Mouse (Mus musculus) heart, adult 18-20 months (tissue): Measurements from ENCODE around the gene Nyap1. TPM values are rescaled to one million over a fixed set of nuclear protein-coding genes. Genes with fewer than 3 reads are reported as not detected.

Experiments used
- DNase-seq, 2 experiments: peaks; one replicate each; pipeline ENCODE4 v3.0.0; 2021 to 2022; ENCODE audit warnings: mixed read lengths in 1 of 2
- long read RNA-seq, 2 experiments: library from polyadenylated mRNA; stranded (forward); transcript quantifications; one replicate each; pipeline ENCODE4 v2.0.0; 2021
- total RNA-seq, 2 experiments: library from RNA; stranded (reverse); gene quantifications; 2 replicates each; pipeline ENCODE4 v1.2.3; 2021

Gene Nyap1
- 1 to 10 TPM in 1 of 2 experiments, under 1 TPM in 1; 0.79 to 1.1 TPM for total RNA-seq
- long read RNA-seq, experiment 1, partial matches to known transcripts = 0 of 1 reads
- long read RNA-seq, experiment 1, other reads (novel, unspliced or antisense) = 1 of 1 reads
- long read RNA-seq, experiment 2 = 0 reads

DNA sequence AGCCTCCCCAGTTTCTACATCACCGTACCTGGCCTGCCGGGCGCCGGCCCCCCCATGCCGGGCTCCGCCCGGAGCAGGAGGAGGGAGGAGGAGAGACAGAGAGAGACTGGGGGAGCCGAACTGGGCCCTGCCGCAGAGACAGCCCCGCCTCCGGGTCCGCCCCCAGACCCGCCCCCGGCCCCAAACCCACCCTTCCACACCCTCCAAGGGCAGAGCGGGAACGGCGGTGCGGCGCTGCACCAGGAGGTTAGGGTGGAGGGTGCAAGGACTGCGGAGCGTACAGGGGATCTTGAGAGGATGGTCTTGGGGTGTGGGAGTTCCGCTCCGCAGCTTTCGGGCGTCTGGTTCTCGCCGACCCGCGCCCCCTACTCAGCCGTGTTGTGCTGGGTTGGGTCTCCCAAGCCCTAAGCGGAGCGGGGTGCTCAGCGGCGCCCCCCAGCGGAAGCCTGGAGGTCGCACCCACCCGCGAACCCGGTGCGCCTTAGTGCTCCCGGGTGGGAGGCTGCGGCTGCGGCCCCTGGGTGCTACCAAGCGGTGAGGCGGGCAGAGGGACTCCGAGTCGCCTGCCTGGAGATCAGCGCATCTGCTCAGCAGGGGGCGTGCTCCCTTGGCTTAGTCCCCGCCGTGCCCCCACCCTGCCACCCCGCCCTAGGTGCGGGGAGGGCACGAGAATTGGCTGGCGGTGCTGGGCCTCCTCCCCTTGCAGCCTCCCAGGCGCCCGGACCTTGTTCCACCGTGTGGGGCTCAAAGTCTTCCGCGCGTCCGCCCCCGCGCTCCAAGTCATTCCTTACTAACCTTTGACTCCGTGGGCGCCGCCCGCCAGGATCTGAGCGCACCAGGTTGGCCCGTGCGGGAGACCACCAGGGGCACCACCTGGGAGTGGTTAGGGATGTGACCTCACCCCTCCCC lies at the start of gene Nyap1:
Gene Nyap1 (minus strand): TSS at position 585 of the 909 bp plus-strand sequence.
- peak; percentile 75 to 87 for DNase-seq

DNA sequence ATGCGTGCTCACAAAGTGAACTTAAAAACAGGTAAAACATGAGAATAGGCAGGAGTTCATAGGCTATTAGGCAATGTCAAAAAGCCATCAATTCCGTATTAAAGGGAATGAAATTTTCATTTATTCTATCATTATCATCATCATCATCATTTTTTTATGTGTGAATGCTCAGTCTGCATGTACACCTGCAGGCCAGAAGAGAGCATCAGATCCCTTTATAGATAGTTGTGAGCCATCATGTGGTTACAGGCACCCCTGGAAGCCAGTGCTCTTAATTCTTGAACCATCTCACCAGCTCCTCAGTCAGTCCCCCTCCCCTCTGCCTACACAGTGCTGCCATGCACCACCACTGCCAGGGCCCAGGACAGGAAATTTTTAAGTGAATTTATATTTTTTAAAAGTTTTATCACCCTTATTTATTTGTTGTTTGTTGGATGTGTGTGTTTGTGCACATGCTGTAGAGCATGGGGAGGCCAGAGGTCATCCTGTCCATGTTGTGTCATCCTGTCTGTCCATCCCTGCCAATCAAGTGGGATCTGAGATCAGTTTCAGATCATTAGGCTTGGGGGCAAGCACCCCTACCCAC lies 47.6 kb upstream of the Nyap1 start:
- no peak for DNase-seq

DNA sequence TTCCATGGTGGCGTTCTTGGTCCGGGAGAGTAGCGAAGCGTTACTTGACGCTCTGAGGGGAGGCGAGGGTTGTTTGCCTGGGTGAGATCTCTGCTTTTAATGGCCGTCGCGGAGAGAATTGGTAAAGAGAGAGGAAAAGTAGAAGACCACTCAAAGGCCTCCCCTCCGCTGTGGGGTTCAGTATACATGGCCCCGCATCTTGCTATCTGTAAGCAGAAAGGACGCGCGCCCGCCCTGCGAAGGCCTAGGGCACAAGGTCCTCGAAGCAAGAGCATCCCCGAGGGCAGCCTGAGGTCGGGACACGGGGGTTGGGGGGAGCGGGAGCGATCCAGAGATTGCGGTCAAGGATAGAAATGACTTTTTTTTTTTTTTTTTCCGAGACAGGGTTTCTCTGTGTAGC lies 46.8 kb upstream of the Nyap1 start:
- peak in 1 of 2 experiments; percentile 29 for DNase-seq

DNA sequence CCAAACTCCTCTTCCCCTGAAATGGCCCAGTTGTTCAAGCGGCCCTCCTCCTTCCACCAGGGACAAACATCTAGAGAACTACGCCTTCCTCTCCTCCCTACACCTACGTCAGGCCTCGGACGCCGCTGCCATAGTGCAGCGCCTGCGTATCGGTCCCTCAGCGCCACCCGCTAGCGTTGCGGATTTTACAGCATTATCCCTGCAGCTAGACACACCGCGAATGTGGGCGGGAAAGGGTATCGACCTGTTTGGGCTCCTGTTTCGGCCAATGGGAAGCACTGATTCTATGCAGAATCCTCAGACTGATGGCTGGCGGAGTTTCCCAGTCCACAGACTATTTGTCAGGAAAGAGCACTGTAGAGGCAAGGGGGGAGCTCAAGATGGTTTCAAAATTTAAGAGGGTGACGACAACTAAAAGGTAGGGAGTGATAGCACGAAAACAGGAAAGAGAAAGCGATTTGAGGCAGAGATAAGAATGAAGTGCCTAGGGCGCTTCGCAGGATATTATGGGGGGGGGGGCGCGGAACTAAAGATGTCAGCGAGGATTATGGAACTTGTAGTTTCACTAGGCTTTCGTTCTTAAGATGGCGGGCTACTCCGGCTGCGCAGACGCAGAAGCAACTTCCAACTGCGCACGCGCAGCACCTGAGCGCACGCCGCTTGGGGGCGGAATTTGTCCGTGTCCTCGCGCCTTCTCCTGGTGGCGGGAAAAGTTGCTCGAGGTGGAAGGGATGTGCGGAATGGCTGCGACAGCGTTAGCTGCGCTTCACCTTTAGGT lies 45.9 kb upstream of the Nyap1 start, which contains the start of the genes Mepce and Zcwpw1:
Gene Mepce (minus strand): TSS at position 505 of the 778 bp plus-strand sequence.
Gene Zcwpw1 (plus strand): TSS at position 648 of the 778 bp plus-strand sequence.
- peak; percentile 96 to 97 for DNase-seq

DNA sequence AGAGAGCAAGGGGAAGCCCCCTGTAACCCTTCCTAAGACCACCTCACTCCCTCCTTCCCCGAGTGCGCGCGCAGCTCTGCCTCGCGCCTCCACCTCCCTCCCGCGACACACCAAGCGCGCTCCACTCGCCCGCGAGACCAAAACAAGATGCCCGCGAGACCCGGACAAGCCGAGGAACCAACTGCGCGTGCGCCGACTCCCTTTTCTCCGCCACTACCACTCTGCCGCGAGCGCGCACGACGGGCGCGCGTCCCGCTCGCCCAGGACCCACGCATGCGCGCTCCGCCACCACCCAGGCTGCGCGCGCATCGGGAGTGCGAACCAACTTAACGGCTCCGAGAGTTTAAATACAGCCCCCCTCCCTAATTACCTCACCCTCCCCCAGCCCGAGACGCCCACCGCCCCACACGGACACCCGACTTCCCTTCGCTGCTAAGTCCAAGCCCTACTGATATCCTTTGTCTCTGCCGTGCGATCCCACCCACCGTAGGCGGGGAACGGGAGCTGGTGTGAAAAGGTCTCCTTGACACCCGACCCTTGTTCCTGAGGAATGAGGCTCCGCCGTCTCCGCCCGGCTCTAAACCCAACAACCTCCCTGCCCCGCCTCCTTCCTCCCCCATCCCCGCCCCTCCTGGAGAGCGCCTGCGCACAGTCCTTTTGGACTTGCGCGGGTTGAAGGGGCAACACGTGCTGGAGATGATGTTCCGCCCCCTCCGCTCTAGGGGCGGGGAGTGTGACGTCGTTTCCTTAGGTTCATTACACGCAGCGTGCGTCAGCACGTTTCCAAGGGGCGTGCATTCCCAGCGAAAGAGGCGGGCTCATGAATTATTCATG lies 44.9 kb upstream of the Nyap1 start:
- peak; percentile 99 for DNase-seq

DNA sequence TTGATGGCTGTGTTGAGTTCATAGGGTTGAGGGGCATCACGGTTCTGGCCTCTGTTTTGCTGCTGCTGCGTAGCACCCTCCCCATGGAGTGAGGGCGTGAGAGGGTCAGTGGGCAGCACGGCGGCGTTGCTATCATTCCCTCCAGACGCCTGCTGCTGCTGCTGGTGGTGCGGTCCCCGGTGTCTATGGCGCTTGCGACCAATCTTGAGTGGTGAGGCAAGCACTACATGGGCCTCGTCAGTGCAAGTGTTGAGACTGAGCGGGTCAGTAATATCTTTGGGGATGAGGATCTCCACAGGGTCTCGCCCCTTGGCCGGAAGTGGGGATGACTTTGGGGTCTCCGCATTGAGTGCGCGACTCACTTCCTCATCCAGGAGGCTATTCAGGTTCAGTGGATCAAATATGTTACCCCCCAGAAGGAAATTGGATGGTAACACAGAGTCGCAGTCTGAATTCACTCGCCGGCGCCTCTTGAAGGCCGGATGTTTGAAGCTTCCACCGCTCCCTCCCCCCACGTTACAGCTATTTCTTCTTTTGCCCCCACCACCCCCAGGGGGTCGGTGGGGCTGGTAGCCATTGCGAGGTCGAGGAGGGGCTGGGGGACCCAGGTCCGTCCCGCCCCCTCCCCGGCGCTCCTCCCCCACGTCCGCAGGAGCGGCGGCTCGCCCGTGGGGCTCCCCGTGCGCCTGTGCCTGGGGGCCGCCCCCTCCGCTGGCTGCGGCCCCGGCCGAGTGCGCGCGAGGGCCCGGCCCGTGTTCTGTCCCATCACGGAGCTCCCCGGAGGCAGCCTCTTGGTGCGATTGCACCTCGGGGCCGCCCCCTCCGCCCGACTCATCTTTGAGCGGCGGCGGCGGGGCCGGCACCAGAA lies 44.0 kb upstream of the Nyap1 start:
- DNase-seq = peak in 1 of 2 experiments; percentile 43

DNA sequence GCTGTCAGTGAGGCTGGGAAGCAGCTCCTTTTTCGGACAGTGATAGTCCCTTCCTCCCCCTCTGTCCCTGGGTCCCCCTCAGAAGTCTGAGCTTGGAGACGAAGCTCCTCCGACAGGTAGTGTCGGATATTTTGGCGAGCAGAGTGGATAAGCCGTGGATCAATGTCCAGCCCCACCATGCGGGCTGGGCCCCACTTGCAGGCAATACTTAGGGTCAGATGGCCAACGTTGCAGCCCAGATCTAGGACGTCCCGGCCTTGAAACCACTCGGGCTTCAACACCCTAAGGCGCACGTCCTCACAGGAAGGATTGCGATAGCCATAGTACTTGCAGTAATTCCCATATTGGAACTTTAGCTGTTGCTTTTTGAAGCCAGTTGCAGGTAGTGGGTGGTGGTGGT lies 43.1 kb upstream of the Nyap1 start:
- no peak for DNase-seq

DNA sequence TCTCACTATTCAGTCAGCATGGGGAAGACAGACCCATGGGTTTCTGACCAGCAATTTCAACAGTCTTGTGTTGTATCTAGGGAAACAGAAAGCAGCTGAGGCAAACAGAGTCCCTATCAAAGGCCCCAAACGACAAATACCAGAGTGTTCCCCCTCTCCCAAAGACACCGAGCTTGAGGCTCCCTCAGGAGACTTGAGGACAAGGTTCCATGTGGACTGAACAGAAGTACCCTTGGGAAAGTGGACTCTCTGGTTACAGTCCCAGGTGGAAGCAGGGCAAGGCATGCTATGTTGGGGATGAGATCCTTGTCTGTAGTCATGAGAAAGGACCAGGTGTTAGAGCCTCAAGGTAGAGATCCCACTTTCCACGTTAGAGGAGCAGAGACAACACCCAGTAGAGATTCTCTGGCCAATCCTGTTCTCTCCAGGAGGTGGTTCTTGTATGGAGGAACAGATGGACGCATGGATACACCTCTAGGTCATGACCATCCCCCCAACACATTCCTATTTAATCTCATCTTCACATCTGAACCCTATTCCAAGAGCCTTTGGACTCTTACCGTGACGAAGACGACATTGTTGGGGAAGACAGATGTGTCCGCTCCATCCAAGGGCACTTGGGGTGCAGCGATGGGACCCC lies 42.6 kb upstream of the Nyap1 start:
- DNase-seq = no peak

DNA sequence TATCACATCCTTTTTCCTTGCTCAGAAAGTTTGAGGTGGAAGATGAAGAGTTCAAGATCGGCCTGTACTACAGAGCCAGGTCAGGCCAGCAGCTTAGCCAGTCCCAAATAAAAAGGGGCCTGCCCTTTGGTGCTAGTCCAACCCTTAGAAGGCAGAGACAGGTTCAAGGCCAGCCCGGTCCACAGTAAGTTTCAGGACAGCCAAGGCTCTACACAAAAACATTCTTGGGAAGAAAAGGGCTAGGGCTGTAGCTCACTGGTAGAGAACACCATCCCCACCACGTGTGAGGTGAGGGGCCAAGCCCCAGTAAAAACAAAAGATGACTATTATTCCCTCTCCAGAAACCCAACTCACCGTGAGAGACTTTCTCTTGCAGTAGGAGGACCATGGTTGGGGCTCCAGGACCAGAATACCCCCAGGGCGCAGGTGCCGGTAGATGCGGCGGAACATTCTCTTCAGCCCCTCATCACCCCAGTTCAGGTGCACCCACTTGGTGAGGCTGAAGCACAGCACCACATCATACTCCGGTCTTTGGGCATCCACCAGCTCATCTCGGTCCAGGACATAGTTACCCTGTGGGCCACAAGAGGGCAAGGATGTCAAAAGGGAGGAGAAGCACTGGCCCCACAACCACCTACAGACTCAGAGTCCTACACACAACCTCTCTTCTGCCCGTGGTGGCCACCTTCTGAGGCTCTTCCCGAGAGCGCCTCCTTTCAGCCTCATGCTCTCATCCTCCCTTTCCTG lies 41.5 kb upstream of the Nyap1 start:
- DNase-seq = no peak

DNA sequence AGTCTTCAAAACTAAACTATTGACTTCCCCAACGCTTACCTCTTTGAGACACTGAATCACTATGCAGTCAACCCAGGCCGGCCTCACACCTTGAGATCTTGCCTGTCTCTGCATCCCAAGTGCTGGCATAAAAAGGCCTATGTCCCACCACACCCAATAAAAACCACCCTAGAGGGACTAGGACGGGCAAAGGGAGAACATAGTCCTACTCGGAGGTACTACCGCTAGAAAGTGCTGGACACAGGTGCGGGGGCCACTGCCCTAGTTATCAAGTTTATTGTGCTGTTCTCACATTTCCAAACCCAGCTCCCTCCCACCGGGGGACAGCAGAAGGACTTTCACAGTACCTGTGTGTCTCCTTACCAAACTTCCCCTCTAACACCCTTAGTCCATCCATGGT lies 40.3 kb upstream of the Nyap1 start:
- no peak for DNase-seq

DNA sequence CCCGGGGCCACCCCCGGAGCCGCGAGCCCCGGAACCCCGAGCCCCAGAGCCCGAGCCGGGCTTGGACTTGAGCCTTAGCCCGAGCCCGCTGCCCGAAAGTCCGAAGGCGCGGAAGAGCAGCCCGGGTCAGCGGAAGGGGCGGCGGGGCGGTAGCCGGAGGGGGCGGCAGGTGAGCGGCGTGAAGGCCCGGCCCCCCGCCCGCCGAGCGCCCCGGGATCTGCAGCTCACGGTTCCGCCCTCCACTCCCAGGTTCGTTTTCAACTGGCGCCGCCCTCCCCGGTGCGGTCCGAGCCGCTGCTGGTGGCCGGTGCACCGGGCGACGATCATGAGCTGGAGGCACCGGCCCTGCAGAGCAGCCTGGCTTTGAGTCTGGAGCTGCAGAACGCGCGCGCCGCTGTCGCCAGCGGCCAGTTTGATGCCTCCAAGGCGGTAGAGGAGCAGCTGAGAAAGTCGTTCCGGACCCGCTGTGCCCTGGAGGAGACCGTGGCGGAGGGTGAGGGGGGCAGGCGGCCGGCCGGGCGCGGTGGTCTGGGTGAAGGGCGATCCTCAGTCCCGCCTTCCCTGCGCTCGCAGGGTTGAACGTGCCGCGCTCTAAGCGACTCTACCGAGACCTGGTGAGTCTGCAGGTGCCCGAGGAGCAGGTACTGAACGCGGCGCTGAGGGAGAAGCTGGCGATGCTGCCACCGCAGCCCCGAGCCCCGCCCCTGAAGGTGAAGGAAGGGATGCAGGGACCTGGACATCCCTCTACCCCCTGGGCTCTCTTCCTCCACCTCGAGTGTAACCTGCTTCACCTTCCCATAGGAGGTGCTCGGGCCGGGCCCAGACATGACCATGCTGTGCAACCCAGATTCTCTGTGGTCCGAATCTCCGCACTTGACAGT lies 37.9 kb upstream of the Nyap1 start:
- DNase-seq = no peak

DNA sequence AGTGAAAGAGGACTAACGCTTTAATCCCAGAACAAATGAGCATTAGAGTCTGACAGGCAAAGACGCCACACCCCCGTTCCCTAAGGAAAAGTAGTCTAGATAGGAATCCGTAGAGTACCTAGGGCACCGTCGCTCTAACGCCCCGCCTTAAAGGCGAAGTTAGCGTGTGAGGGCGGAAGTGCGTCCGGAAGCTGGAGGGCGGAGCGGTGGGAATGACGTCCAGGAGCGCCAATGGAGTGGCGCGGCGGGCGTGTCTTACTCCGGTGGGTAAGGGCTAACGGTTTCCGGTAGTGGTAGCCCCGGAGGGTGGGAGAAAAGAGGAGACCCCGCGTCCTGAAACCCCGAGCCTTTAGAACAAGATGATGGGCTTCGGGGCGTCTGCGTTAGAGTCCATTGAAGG lies 37.2 kb upstream of the Nyap1 start, which contains the start of gene Ppp1r35:
Gene Ppp1r35 (plus strand): TSS at position 215 of the 400 bp plus-strand sequence.
- DNase-seq = peak; percentile 97 to 99

DNA sequence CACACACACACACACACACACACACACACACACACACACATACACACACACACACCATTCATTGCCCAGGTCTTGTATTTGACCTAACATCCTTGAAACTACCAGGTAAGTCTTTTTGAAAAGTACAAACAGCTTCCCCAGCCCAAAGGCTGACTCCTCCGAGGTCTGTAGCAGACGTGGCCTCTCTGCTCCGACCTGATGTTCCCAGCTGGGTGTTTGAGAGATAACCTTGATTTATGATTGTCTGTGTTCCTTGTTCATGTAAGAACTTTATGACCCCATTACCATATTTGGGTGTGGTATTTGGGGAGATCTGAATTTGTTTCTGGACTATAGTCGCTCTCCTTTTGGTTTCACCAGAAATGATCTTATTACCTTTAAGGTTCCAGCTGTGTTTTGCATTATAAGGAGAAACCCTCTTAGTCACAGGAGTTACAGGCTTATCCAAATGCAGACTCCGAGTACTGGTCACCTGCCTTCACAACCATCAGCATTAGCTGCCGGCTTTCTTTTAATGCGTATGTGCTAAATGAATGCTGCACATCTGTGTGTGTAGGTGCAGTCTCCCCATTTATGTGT lies 35.9 kb upstream of the Nyap1 start:
- DNase-seq = no peak

DNA sequence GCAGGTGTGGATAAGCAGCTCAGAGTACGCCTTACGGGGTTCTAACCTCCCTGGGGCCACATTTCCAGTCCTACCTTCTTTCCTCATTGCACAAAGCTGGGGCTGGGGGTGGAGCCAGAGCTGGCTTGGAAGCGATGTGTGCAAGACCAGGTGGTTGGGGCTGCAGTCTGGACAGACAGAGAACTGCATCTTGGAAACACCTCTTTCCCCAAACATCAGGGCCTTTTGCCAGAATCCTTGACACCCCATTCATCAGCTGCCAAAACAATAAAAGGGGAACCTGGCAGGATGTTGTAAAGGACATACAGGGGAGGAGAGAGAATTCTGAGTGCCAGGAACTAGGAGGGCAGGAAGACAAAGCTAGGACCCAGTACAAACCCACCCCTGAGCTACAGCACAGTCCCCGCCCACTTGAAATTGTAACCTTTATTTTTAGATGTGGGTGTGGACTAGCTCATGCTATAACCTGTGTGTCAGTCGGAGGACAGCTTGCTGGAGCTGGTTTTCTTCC lies 35.1 kb upstream of the Nyap1 start:
- no peak for DNase-seq

DNA sequence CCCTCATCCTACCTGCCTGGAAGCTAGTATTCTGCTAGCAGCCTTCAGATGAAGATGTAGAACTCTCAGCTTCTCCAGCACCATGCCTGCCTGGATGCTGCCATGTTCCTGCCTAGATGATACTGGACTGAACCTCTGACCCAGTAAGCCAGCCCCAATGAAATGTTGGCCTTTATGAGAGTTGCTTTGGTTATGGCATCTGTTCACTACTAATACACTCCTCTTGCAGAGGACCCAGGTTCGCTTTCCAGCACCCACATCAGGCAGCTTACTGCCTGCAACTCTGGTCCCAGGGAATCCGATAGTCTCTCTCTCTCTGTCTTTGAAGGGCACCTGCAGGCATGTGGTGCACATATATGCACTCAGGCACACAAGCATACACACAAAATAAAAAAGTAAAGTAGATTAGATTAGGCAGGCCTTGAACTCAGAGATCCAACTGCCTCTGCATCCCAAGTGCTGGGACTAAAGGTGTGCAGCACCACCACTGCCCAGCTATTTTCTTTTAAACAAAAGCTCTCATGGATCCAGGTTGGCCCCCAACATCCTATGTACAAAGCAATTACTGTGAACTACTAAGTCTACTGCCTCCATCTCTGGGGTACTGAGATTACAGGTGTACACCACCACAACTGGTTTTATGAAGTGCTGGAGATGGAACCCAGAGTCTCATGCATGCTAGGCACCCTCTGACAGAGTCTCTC lies 34.3 kb upstream of the Nyap1 start:
- DNase-seq = no peak

DNA sequence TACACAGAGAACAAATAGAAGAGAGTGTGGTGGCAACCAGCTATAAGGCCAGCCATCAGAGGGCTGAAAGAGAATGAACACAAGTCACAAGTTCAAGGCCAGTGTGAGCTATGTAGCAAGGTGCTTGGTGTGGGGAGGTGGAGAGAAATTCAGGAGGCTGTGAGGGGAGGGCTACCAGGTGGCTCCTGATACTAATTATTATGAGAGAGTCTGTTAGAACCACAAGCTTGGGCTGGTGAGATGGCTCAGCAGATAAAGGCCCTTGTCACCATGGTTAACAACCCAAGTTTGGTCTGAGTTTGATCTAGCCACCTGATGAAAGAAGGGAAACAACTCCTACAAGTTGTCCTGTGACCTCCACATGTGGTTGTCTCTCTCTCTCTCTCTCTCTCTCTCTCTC lies 31.3 kb upstream of the Nyap1 start:
- no peak for DNase-seq

DNA sequence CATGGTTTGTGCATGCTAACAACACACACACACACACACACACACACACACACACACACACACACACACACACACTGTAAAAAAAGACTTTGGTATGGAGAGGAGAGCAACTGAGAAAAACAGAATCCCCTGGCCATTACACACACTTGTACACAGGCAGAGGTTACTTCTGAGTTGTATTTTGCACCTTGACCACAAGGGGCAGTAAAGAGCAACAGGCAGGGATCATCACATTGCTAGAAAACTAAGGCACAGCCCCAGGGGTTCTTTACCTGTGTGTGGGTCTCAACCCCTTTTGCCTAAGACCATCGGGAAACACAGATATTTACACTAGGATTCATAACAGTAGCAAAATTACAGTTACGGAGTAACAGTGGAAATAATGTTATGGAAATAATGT lies 29.3 kb upstream of the Nyap1 start:
- DNase-seq = peak in 1 of 2 experiments; percentile 60
